Mouse (Mus musculus) adrenal gland, adult 2 months (tissue): ENCODE data around the gene Tmprss3. TPM values are rescaled to one million over a fixed set of nuclear protein-coding genes. Genes with fewer than 3 reads are reported as not detected.

ENCODE experiments used
- DNase-seq: peaks from one replicate; pipeline ENCODE4 v3.0.0; 2021
- long read RNA-seq: library from polyadenylated mRNA; stranded (forward); transcript quantifications from one replicate; pipeline ENCODE4 v2.0.0, GENCODE M21; 2021
- polyA plus RNA-seq: library from polyadenylated mRNA; depleted of rRNA; stranded (reverse); fragments of >200 nt; gene quantifications from 2 replicates; pipeline ENCODE4 v1.2.3, GENCODE M21; 2012; rRNA removed
- total RNA-seq, 2 experiments: library from RNA; stranded (reverse); gene quantifications; 2 replicates each; pipeline ENCODE4 v1.2.3; 2021

Gene Tmprss3
- total RNA-seq, result not detected
- not detected in 2 replicates for polyA plus RNA-seq
- long read RNA-seq, result 0 reads

GRCm38 (mm10) chr17:31198877-31199276 is at the start of gene Tmprss3:
Gene Tmprss3, minus strand, starts transcription at chr17:31198977.
- no peak for DNase-seq

- DNase-seq, result no peak
Observed at GRCm38 (mm10) chr17:31247144-31247543, 48.4 kb upstream of the Tmprss3 start.

GRCm38 (mm10) chr17:31245321-31245720 is 46.5 kb upstream of the Tmprss3 start:
- DNase-seq, result no peak

- no peak for DNase-seq
Observed at GRCm38 (mm10) chr17:31242764-31243163, 44.0 kb upstream of the Tmprss3 start.

- no peak for DNase-seq
Observed at GRCm38 (mm10) chr17:31241156-31241555, 42.4 kb upstream of the Tmprss3 start.

- no peak for DNase-seq
Observed at GRCm38 (mm10) chr17:31238234-31239020, 39.6 kb upstream of the Tmprss3 start.

GRCm38 (mm10) chr17:31235915-31236314 is 37.1 kb upstream of the Tmprss3 start:
- no peak for DNase-seq

GRCm38 (mm10) chr17:31232251-31233010 is 33.7 kb upstream of the Tmprss3 start:
- no peak for DNase-seq

- DNase-seq, result no peak
Observed at GRCm38 (mm10) chr17:31231780-31232179, 33.0 kb upstream of the Tmprss3 start.

GRCm38 (mm10) chr17:31226931-31227330 is 28.2 kb upstream of the Tmprss3 start:
- no peak for DNase-seq

GRCm38 (mm10) chr17:31226368-31226767 is 27.6 kb upstream of the Tmprss3 start:
- no peak for DNase-seq

GRCm38 (mm10) chr17:31224591-31224990 is 25.8 kb upstream of the Tmprss3 start:
- no peak for DNase-seq

- DNase-seq, result no peak
Observed at GRCm38 (mm10) chr17:31223835-31224234, 25.1 kb upstream of the Tmprss3 start.

- DNase-seq, result no peak
Observed at GRCm38 (mm10) chr17:31222810-31223310, 24.1 kb upstream of the Tmprss3 start.

- DNase-seq, result peak; percentile 60
Observed at GRCm38 (mm10) chr17:31216068-31216955, 17.5 kb upstream of the Tmprss3 start.

- DNase-seq, result no peak
Observed at GRCm38 (mm10) chr17:31211881-31212280, 13.1 kb upstream of the Tmprss3 start.

GRCm38 (mm10) chr17:31210299-31210698 is 11.5 kb upstream of the Tmprss3 start:
- DNase-seq, result no peak

GRCm38 (mm10) chr17:31209376-31209930 is 10.7 kb upstream of the Tmprss3 start:
- no peak for DNase-seq

- no peak for DNase-seq
Observed at GRCm38 (mm10) chr17:31208654-31209053, 9.9 kb upstream of the Tmprss3 start.

- DNase-seq, result no peak
Observed at GRCm38 (mm10) chr17:31207771-31208334, 9.1 kb upstream of the Tmprss3 start, which contains the start of gene Ubash3a. Gene Ubash3a, plus strand, starts transcription at chr17:31207873.

- DNase-seq, result no peak
Observed at GRCm38 (mm10) chr17:31196283-31196682, 2.5 kb downstream of the Tmprss3 start.
